Mouse (Mus musculus) cerebellum, postnatal 14 days (tissue): ENCODE data around the gene Ltb.
A peak's percentile ranks its signal among the peaks of the same experiment; 100 is the strongest.

Experiments
- DNase-seq, 2 experiments: peaks; one replicate each; pipeline ENCODE4 v3.0.0; 2021; ENCODE audit warnings: mixed read lengths in 2 of 2

Gene Ltb

GRCm38 (mm10) chr17:35165451-35166155 is 28.6 kb upstream of the Ltb start:
- DNase-seq = no peak

GRCm38 (mm10) chr17:35166352-35167035 is 27.7 kb upstream of the Ltb start:
- DNase-seq = peak; percentile 83 to 87

GRCm38 (mm10) chr17:35167794-35168193 is 26.4 kb upstream of the Ltb start:
- DNase-seq = no peak

GRCm38 (mm10) chr17:35168541-35169207 is 25.6 kb upstream of the Ltb start:
- DNase-seq = peak; percentile 47 to 48

GRCm38 (mm10) chr17:35172445-35173234 is 21.6 kb upstream of the Ltb start:
- DNase-seq = no peak

- no peak for DNase-seq
These were observed 20.9 kb upstream of the Ltb start for GRCm38 (mm10) chr17:35173329-35173728.

GRCm38 (mm10) chr17:35174201-35174977 is 19.9 kb upstream of the Ltb start:
- DNase-seq = no peak

GRCm38 (mm10) chr17:35175382-35175781 is 18.9 kb upstream of the Ltb start:
- no peak for DNase-seq

GRCm38 (mm10) chr17:35175968-35176367 is 18.3 kb upstream of the Ltb start, which contains the start of gene Aif1:
Aif1 (minus strand) TSS chr17:35176068.
- no peak for DNase-seq

GRCm38 (mm10) chr17:35178528-35178927 is 15.7 kb upstream of the Ltb start:
- DNase-seq = peak; percentile 45 to 68

GRCm38 (mm10) chr17:35180093-35180492 is 14.1 kb upstream of the Ltb start:
- DNase-seq = no peak

- DNase-seq = no peak
These were observed 8.3 kb upstream of the Ltb start for GRCm38 (mm10) chr17:35185639-35186611.

GRCm38 (mm10) chr17:35186681-35187080 is 7.6 kb upstream of the Ltb start:
- no peak for DNase-seq

- no peak for DNase-seq
These were observed 6.9 kb upstream of the Ltb start for GRCm38 (mm10) chr17:35187345-35187744.

GRCm38 (mm10) chr17:35187959-35188610 is 6.2 kb upstream of the Ltb start, which contains the start of gene Lst1:
Lst1 (minus strand) TSS chr17:35188439.
- no peak for DNase-seq

- DNase-seq = no peak
These were observed 5.1 kb upstream of the Ltb start for GRCm38 (mm10) chr17:35189186-35189585.

GRCm38 (mm10) chr17:35190096-35190495 is 4.1 kb upstream of the Ltb start:
- no peak for DNase-seq

GRCm38 (mm10) chr17:35191723-35192122 is 2.5 kb upstream of the Ltb start:
- DNase-seq = no peak

- no peak for DNase-seq
These were observed 1.3 kb upstream of the Ltb start for GRCm38 (mm10) chr17:35192924-35193323.
